Mouse (Mus musculus) lung, postnatal 0 days (tissue): Measurements from ENCODE around the gene Wdr6.

ENCODE experiments used
- CTCF ChIP-seq: IDR thresholded peaks from 2 replicates; pipeline ENCODE4 v1.5.1; 2016; ENCODE audit warnings: antibody characterized with exemption, mild to moderate bottlenecking
- EP300 ChIP-seq: IDR thresholded peaks from 2 replicates; pipeline ENCODE4 v1.6.1; 2016; ENCODE audit warnings: antibody characterized with exemption, mild to moderate bottlenecking, control low read depth

GRCm38 (mm10) chr9:108617301-108617700, 38.8 kb upstream of the Wdr6 start:
- no peak for TF ChIP-seq CTCF
- no peak for TF ChIP-seq EP300
